Mouse (Mus musculus) heart, adult 2 months (tissue): ENCODE data around the gene Zfp568. TPM values are rescaled to one million over a fixed set of nuclear protein-coding genes. Genes with fewer than 3 reads are reported as not detected.
A peak's percentile ranks its signal among the peaks of the same experiment; 100 is the strongest.

Experiments used
- DNase-seq, 2 experiments: peaks; one replicate each; pipeline ENCODE4 v3.0.0; 2021
- H3K27ac ChIP-seq: fragments of 200-600 bp; 2 replicates; pipeline ENCODE4 v1.8.1; 2022
- H3K27me3 ChIP-seq: fragments of 200-500 bp; 2 replicates; pipeline ENCODE4 v1.6.1; 2012; ENCODE audit warnings: mild to moderate bottlenecking, low read length, inconsistent platforms, mixed read lengths; ENCODE audit not compliant: control insufficient read depth, insufficient read depth
- H3K36me3 ChIP-seq: fragments of 200-500 bp; 2 replicates; pipeline ENCODE4 v1.6.1; 2012; ENCODE audit warnings: low read length, inconsistent platforms; ENCODE audit not compliant: control insufficient read depth, insufficient read depth
- H3K4me1 ChIP-seq: fragments of 200-500 bp; 2 replicates; pipeline ENCODE4 v1.6.1; 2011; ENCODE audit warnings: low read length; ENCODE audit not compliant: control insufficient read depth, insufficient read depth
- H3K4me3 ChIP-seq: fragments of 200-600 bp; 2 replicates; pipeline ENCODE4 v1.8.1; 2022
- H3K79me2 ChIP-seq: fragments of 200-500 bp; replicated peaks from 2 replicates; pipeline ENCODE4 v1.6.1; 2012; ENCODE audit warnings: mild to moderate bottlenecking, inconsistent platforms, low read length, moderate library complexity, mixed read lengths; ENCODE audit not compliant: control insufficient read depth, insufficient read depth
- H3K9ac ChIP-seq: fragments of 200-500 bp; 2 replicates; pipeline ENCODE4 v1.6.1; 2012; ENCODE audit warnings: low read depth, mild to moderate bottlenecking, control low read depth, inconsistent platforms, low read length, mixed read lengths
- CTCF ChIP-seq: fragments of 200-600 bp; IDR thresholded peaks from 2 replicates; pipeline ENCODE4 v1.8.1; 2022; ENCODE audit warnings: antibody characterized with exemption, mild to moderate bottlenecking, moderate library complexity
- EP300 ChIP-seq: fragments of 200-500 bp; IDR thresholded peaks from 2 replicates; pipeline ENCODE4 v1.6.1; 2011; ENCODE audit warnings: low read depth, low read length, control low read depth; ENCODE audit not compliant: insufficient read depth
- POLR2A ChIP-seq: fragments of 200-500 bp; IDR thresholded peaks from 2 replicates; pipeline ENCODE4 v1.6.1; 2011; ENCODE audit warnings: mild to moderate bottlenecking, low read depth, low read length, control low read depth; ENCODE audit not compliant: insufficient read depth
- WGBS: fragments of 180-500 bp; shearing (Covaris S2); methylation state at CpG from one replicate; pipeline ENCODE4 v1.1.7; 2018; 5-methylcytosine and 5-hydroxymethylcytosine counted together
- intact Hi-C: fragments of 180-260 bp; cut with DNase I; formaldehyde crosslinking; loops from one replicate; pipeline ENCODE4 v1.15.1; 2025
- long read RNA-seq: library from polyadenylated mRNA; stranded (forward); transcript quantifications from one replicate; pipeline ENCODE4 v2.0.0, GENCODE M21; 2021
- polyA plus RNA-seq: library from polyadenylated mRNA; depleted of rRNA; stranded (reverse); fragments of >200 nt; gene quantifications from 2 replicates; pipeline ENCODE4 v1.2.3, GENCODE M21; 2012; rRNA removed
- total RNA-seq, 2 experiments: library from RNA; stranded (reverse); gene quantifications; 2 replicates each; pipeline ENCODE4 v1.2.3; 2021

Zfp568 gene
- 10 to 100 TPM; 19.6 to 28.1 TPM for total RNA-seq
- polyA plus RNA-seq, result 5.6 and 12.5 TPM in 2 replicates
- long read RNA-seq, partial matches to known transcripts, result 3 of 3 reads
- long read RNA-seq, other reads (novel, unspliced or antisense), result 0 of 3 reads

GRCm38 (mm10) chr7:29983690-29984380 is at the start of gene Zfp568:
TSS of gene Zfp568 (plus strand) at chr7:29983955.
- intact Hi-C loops, result loop anchor here (2.0 to 5.0 kb wide), 5 partner anchors 29 to 215 kb away; partner anchors contain the start of genes Zfp383, Zfp74, Zfp790 and Zfp84
- peak; percentile 92 to 97 for DNase-seq

GRCm38 (mm10) chr7:29938856-29939255 is 44.9 kb upstream of the Zfp568 start:
- H3K27ac ChIP-seq, result no peak overlapping the region
- intact Hi-C loops, result no loop called here
- no peak for DNase-seq
- no peaks in the 10 kb centered on the region for H3K4me1 ChIP-seq
- H3K27me3 ChIP-seq, result no peaks in the 10 kb centered on the region
- no peak overlapping the region for H3K9ac ChIP-seq
- TF ChIP-seq CTCF (no peak), POLR2A (no peak)
- H3K79me2 ChIP-seq, result no peaks in the 10 kb centered on the region
- H3K4me3 ChIP-seq, result no peak overlapping the region
- H3K36me3 ChIP-seq, result no peaks in the 10 kb centered on the region; the same call in 1 of the 2 replicates
- WGBS, result 87% methylated on average over 6 of the region's 6 CpGs

More at GRCm38 (mm10) chr7:29983690-29984380, at the start of gene Zfp568:
- H3K79me2 ChIP-seq, result peaks cover 4% of the 10 kb centered on the region
- H3K9ac ChIP-seq, result peak within 1 kb of the TSS; percentile 96
- under 1% methylated on average over 62 of the region's 62 CpGs for WGBS
- no peaks in the 10 kb centered on the region for H3K27me3 ChIP-seq
- peaks cover 17% of the 10 kb centered on the region for H3K36me3 ChIP-seq
- peaks cover 8% of the 10 kb centered on the region for H3K4me1 ChIP-seq
- H3K4me3 ChIP-seq, result peak within 1 kb of the TSS; percentile 82
- H3K27ac ChIP-seq, result peak within 1 kb of the TSS; percentile 81
- TF ChIP-seq POLR2A (peak; percentile 92), EP300 (0 out of 2 replicates have a peak, but pooled peaks have one; percentile 21), CTCF (peak; percentile 89)

DNA sequence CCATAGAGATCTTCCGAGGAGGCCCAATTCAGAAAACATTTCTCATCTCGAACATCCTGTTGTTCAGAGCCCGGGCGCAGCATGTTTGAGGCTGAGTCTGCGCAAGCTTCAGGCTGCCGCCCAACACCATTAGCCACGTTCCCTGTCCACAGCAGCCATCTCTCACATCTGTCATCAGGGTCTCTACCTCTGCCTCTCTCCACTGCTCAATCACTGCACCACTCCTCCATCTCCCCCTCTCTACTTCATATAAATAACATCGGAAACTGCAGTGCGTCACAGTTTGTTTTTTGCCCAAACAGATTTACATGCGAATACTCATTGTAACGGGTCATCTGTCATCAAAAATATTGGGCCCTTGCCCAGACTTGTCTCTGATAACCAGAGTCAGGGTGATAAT is 42.7 kb upstream of the Zfp568 start:
- H3K9ac ChIP-seq, result no peak overlapping the region
- no peaks in the 10 kb centered on the region for H3K4me1 ChIP-seq
- no peaks in the 10 kb centered on the region for H3K36me3 ChIP-seq
- H3K27me3 ChIP-seq, result no peaks in the 10 kb centered on the region
- 54% methylated on average over 11 of the region's 11 CpGs for WGBS
- intact Hi-C loops, result no loop called here
- H3K27ac ChIP-seq, result no peak overlapping the region
- no peak overlapping the region for H3K4me3 ChIP-seq
- TF ChIP-seq EP300 (no peak), POLR2A (no peak)
- H3K79me2 ChIP-seq, result no peaks in the 10 kb centered on the region
- no peak for DNase-seq

DNA sequence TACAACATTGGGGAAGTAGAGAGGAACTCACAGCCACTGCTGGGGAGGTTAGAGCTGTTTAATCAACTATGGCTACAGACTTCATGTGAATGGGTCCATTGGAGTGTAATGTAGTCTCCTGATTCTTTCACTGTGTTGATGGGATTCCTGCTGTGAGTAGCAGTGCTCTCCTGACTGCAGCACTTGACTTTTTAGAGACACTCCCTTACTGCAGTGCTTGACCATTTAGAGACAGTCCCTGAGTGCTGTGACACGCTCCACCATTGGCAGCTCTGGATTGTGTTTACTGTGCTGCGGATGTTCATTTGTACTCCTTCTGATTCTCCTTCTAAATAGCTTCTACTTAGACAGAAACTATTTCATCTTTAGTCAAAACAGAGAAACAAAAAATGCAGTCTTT is 41.0 kb upstream of the Zfp568 start:
- intact Hi-C loops, result no loop called here
- no peak overlapping the region for H3K4me3 ChIP-seq
- no peak for DNase-seq
- no peak for TF ChIP-seq EP300
- no peak for TF ChIP-seq CTCF
- no peak for TF ChIP-seq POLR2A
- H3K4me1 ChIP-seq, result no peaks in the 10 kb centered on the region
- 52% methylated on average over 2 of the region's 2 CpGs for WGBS
- H3K27me3 ChIP-seq, result no peaks in the 10 kb centered on the region
- H3K9ac ChIP-seq, result no peak overlapping the region
- H3K36me3 ChIP-seq, result no peaks in the 10 kb centered on the region
- H3K79me2 ChIP-seq, result no peaks in the 10 kb centered on the region
- no peak overlapping the region for H3K27ac ChIP-seq

DNA sequence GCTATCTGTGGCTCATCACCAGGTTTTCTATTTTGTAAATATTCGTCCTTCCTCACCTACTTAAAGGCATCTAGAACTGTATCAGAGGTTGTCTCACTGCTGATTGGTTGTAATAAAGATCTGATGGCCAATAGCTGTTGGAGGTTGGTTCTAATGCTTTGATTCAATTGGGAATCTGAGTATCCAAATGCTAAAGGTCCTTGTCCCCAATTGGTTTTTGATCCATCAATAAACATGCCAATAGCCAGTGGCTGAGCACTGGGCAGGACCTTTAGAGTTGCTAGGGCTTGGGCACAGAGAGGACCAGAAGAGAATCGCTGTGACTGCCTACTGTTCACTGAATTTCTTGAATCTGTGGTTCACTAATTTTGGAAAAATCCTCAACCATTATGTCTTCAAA is 40.0 kb upstream of the Zfp568 start:
- Histone ChIP-seq H3K79me2 (no peaks in the 10 kb centered on the region), H3K4me3 (no peak overlapping the region), H3K27ac (no peak overlapping the region), H3K4me1 (no peaks in the 10 kb centered on the region), H3K36me3 (no peaks in the 10 kb centered on the region), H3K9ac (no peak overlapping the region), H3K27me3 (no peaks in the 10 kb centered on the region)
- no peak for DNase-seq
- intact Hi-C loops, result no loop called here
- WGBS, result 88% methylated on average over 2 of the region's 2 CpGs
- TF ChIP-seq CTCF, result no peak
- TF ChIP-seq POLR2A, result no peak
- TF ChIP-seq EP300, result no peak

GRCm38 (mm10) chr7:29944201-29944600 is 39.6 kb upstream of the Zfp568 start:
- H3K36me3 ChIP-seq, result no peaks in the 10 kb centered on the region
- intact Hi-C loops, result no loop called here
- TF ChIP-seq POLR2A (no peak), CTCF (no peak)

More at GRCm38 (mm10) chr7:29944201-29944600, 39.6 kb upstream of the Zfp568 start:
- no peaks in the 10 kb centered on the region for H3K4me1 ChIP-seq
- DNase-seq, result no peak
- no peaks in the 10 kb centered on the region for H3K27me3 ChIP-seq
- no peak overlapping the region for H3K4me3 ChIP-seq
- no peaks in the 10 kb centered on the region for H3K79me2 ChIP-seq
- WGBS, result 83% methylated on average over 2 of the region's 2 CpGs
- H3K9ac ChIP-seq, result no peak overlapping the region
- H3K27ac ChIP-seq, result no peak overlapping the region
